Mouse (Mus musculus): ENCODE data around the gene Lrrc42.

Lrrc42 gene

GRCm38 (mm10) chr4:107198072-107198471 is 55.3 kb downstream of the Lrrc42 start:
- no peak for DNase-seq (ENCODE audit: low read depth, low spot score)

- DNase-seq (ENCODE audit: low read depth, low spot score): no peak
These were observed 56.9 kb downstream of the Lrrc42 start for GRCm38 (mm10) chr4:107196454-107196853.

- no peak for DNase-seq (ENCODE audit: low read depth, low spot score)
These were observed 59.5 kb downstream of the Lrrc42 start for GRCm38 (mm10) chr4:107193841-107194240.

- peak; percentile 35 for DNase-seq (ENCODE audit: low read depth, low spot score)
These were observed 67.6 kb downstream of the Lrrc42 start for GRCm38 (mm10) chr4:107185703-107186102.
